Mouse (Mus musculus) neural tube, embryonic 15.5 days (tissue): Measurements from ENCODE around the gene Rtl10. TPM values are rescaled to one million over a fixed set of nuclear protein-coding genes. Genes with fewer than 3 reads are reported as not detected.
"Not testable (repeated sequence)": the region's sequence is repeated elsewhere in the genome, so short reads cannot be mapped to it uniquely, and the experiment has no call there.

Source experiments
- ATAC-seq: fragments of 200-750 bp; cut with Nextera tagmentation; 2 replicates; pipeline ENCODE4 v1.8.0; 2017; ENCODE audit warnings: mild to moderate bottlenecking, moderate TSS enrichment, moderate library complexity; ENCODE audit not compliant: low FRiP score
- H3K27ac ChIP-seq: fragments of 300-500 bp; sonication (generic); replicated peaks from 2 replicates; pipeline ENCODE4 v1.5.1; 2015; ENCODE audit warnings: mild to moderate bottlenecking, inconsistent platforms
- H3K27me3 ChIP-seq: fragments of 300-500 bp; sonication (generic); replicated peaks from 2 replicates; pipeline ENCODE4 v1.6.1; 2015; ENCODE audit warnings: inconsistent platforms
- H3K36me3 ChIP-seq: fragments of 300-500 bp; sonication (generic); 2 replicates; pipeline ENCODE4 v1.6.1; 2015; ENCODE audit warnings: inconsistent platforms
- H3K4me1 ChIP-seq: fragments of 300-500 bp; sonication (generic); 2 replicates; pipeline ENCODE4 v1.6.1; 2015; ENCODE audit warnings: inconsistent platforms
- H3K4me2 ChIP-seq: fragments of 300-500 bp; sonication (generic); 2 replicates; pipeline ENCODE4 v1.6.1; 2015; ENCODE audit warnings: inconsistent platforms, mild to moderate bottlenecking, moderate library complexity
- H3K4me3 ChIP-seq: fragments of 300-500 bp; sonication (generic); replicated peaks from 2 replicates; pipeline ENCODE4 v1.5.1; 2015; ENCODE audit warnings: mild to moderate bottlenecking, inconsistent platforms
- H3K9ac ChIP-seq: fragments of 300-500 bp; sonication (generic); replicated peaks from 2 replicates; pipeline ENCODE4 v1.6.1; 2015; ENCODE audit warnings: mild to moderate bottlenecking, inconsistent platforms
- H3K9me3 ChIP-seq: fragments of 300-500 bp; sonication (generic); replicated peaks from 2 replicates; pipeline ENCODE4 v1.6.1; 2016; ENCODE audit warnings: inconsistent platforms
- WGBS: fragments of 180-500 bp; shearing (Covaris S2); methylation state at CpG from one replicate; pipeline ENCODE4 v1.1.7; 2015; ENCODE audit warnings: mixed read lengths; 5-methylcytosine and 5-hydroxymethylcytosine counted together
- polyA plus RNA-seq: library from polyadenylated mRNA; unstranded; fragments of >200 nt; fragmentation: Nextera tagmentation; extraction: Ambion mirVana; gene quantifications from 2 replicates; pipeline ENCODE4 v1.2.1, GENCODE M21; 2015

The Rtl10 gene
- polyA plus RNA-seq, 1 experiment from 2014 or later: 3.1 TPM

GRCm38 (mm10) chr16:18507200-18507549, 8.5 kb downstream of the Rtl10 start:
- 54% methylated on average over 1 of the region's 1 CpGs for WGBS

GRCm38 (mm10) chr16:18511741-18512140, 13.0 kb downstream of the Rtl10 start:
- no peak for ATAC-seq
- H3K27me3 ChIP-seq: no peaks in the 10 kb centered on the region
- no peak overlapping the region for H3K27ac ChIP-seq
- no peak overlapping the region for H3K4me3 ChIP-seq
- no peaks in the 10 kb centered on the region for H3K4me1 ChIP-seq
- H3K36me3 ChIP-seq: no peaks in the 10 kb centered on the region
- no peak overlapping the region for H3K4me2 ChIP-seq
- H3K9me3 ChIP-seq: no peaks in the 10 kb centered on the region
- H3K9ac ChIP-seq: no peak overlapping the region
- WGBS: 82% methylated on average over 5 of the region's 5 CpGs

More at GRCm38 (mm10) chr16:18507200-18507549, 8.5 kb downstream of the Rtl10 start:
- no peaks in the 10 kb centered on the region for H3K27me3 ChIP-seq
- ATAC-seq: no peak
- no peak overlapping the region for H3K4me3 ChIP-seq
- no peak overlapping the region for H3K9ac ChIP-seq
- H3K4me1 ChIP-seq: no peaks in the 10 kb centered on the region
- no peak overlapping the region for H3K4me2 ChIP-seq
- no peak overlapping the region for H3K27ac ChIP-seq
- no peaks in the 10 kb centered on the region for H3K9me3 ChIP-seq
- H3K36me3 ChIP-seq: peaks cover 13% of the 10 kb centered on the region

- no peak for ATAC-seq
- H3K36me3 ChIP-seq: no peaks in the 10 kb centered on the region
- 71% methylated on average over 6 of the region's 6 CpGs for WGBS
- H3K4me1 ChIP-seq: no peaks in the 10 kb centered on the region
- no peak overlapping the region for H3K4me2 ChIP-seq
- H3K9ac ChIP-seq: no peak overlapping the region
- H3K27me3 ChIP-seq: no peaks in the 10 kb centered on the region
- H3K9me3 ChIP-seq: no peaks in the 10 kb centered on the region
- no peak overlapping the region for H3K4me3 ChIP-seq
- H3K27ac ChIP-seq: no peak overlapping the region
Observed at GRCm38 (mm10) chr16:18513508-18513907, 14.8 kb downstream of the Rtl10 start.

- Histone ChIP-seq H3K27ac (no peak overlapping the region), H3K4me2 (no peak overlapping the region), H3K36me3 (no peaks in the 10 kb centered on the region), H3K9me3 (no peaks in the 10 kb centered on the region), H3K27me3 (no peaks in the 10 kb centered on the region), H3K4me3 (no peak overlapping the region), H3K4me1 (no peaks in the 10 kb centered on the region), H3K9ac (no peak overlapping the region)
- ATAC-seq: no peak
Observed at GRCm38 (mm10) chr16:18518091-18518490, 19.4 kb downstream of the Rtl10 start.

GRCm38 (mm10) chr16:18523563-18524245, 25.0 kb downstream of the Rtl10 start:
- H3K36me3 ChIP-seq: no peaks in the 10 kb centered on the region
- H3K4me3 ChIP-seq: no peak overlapping the region
- ATAC-seq: no peak
- no peaks in the 10 kb centered on the region for H3K27me3 ChIP-seq
- no peak overlapping the region for H3K4me2 ChIP-seq
- H3K9ac ChIP-seq: no peak overlapping the region
- H3K27ac ChIP-seq: no peak overlapping the region
- H3K9me3 ChIP-seq: no peaks in the 10 kb centered on the region
- H3K4me1 ChIP-seq: no peaks in the 10 kb centered on the region
- WGBS: 91% methylated on average over 8 of the region's 8 CpGs

GRCm38 (mm10) chr16:18528656-18529055, 30.0 kb downstream of the Rtl10 start:
- WGBS: 84% methylated on average over 5 of the region's 5 CpGs

GRCm38 (mm10) chr16:18533061-18533460, 34.4 kb downstream of the Rtl10 start:
- not testable (repeated sequence) for H3K27me3 ChIP-seq, H3K4me2 ChIP-seq, H3K4me1 ChIP-seq, H3K27ac ChIP-seq, H3K9me3 ChIP-seq, H3K36me3 ChIP-seq, H3K9ac ChIP-seq, H3K4me3 ChIP-seq
- peak; percentile 92 for ATAC-seq
- 91% methylated on average over 7 of the region's 7 CpGs for WGBS

More at GRCm38 (mm10) chr16:18528656-18529055, 30.0 kb downstream of the Rtl10 start:
- H3K27me3 ChIP-seq: no peaks in the 10 kb centered on the region
- H3K4me3 ChIP-seq: no peak overlapping the region
- no peak overlapping the region for H3K9ac ChIP-seq
- no peak overlapping the region for H3K4me2 ChIP-seq
- no peak for ATAC-seq
- H3K9me3 ChIP-seq: no peaks in the 10 kb centered on the region
- no peak overlapping the region for H3K27ac ChIP-seq
- H3K36me3 ChIP-seq: no peaks in the 10 kb centered on the region
- H3K4me1 ChIP-seq: no peaks in the 10 kb centered on the region

- no peaks in the 10 kb centered on the region; the same call in 1 of the 2 replicates for H3K27me3 ChIP-seq
- H3K4me1 ChIP-seq: no peaks in the 10 kb centered on the region
- H3K27ac ChIP-seq: no peak overlapping the region
- no peaks in the 10 kb centered on the region for H3K9me3 ChIP-seq
- no peak overlapping the region for H3K9ac ChIP-seq
- no peaks in the 10 kb centered on the region for H3K36me3 ChIP-seq
- H3K4me2 ChIP-seq: no peak overlapping the region
- no peak overlapping the region for H3K4me3 ChIP-seq
- ATAC-seq: no peak
- 87% methylated on average over 3 of the region's 3 CpGs for WGBS
Observed at GRCm38 (mm10) chr16:18537407-18537990, 38.8 kb downstream of the Rtl10 start.

- Histone ChIP-seq H3K36me3 (no peaks in the 10 kb centered on the region), H3K9ac (no peak overlapping the region), H3K4me2 (no peak overlapping the region), H3K27ac (no peak overlapping the region), H3K9me3 (no peaks in the 10 kb centered on the region), H3K4me1 (0 out of 2 replicates have a peak, but pooled peaks cover 2% of the 10 kb centered on the region), H3K27me3 (no peaks in the 10 kb centered on the region; the same call in 1 of the 2 replicates), H3K4me3 (no peak overlapping the region)
- no peak for ATAC-seq
- WGBS: 88% methylated on average over 6 of the region's 6 CpGs
Observed at GRCm38 (mm10) chr16:18539281-18539680, 40.6 kb downstream of the Rtl10 start.

- Histone ChIP-seq H3K27me3 (no peaks in the 10 kb centered on the region; the same call in 1 of the 2 replicates), H3K4me3 (no peak overlapping the region), H3K4me1 (0 out of 2 replicates have a peak, but pooled peaks cover 2% of the 10 kb centered on the region), H3K9ac (no peak overlapping the region), H3K27ac (no peak overlapping the region), H3K4me2 (no peak overlapping the region), H3K9me3 (no peaks in the 10 kb centered on the region), H3K36me3 (no peaks in the 10 kb centered on the region)
- no peak for ATAC-seq
- 46% methylated on average over 8 of the region's 8 CpGs for WGBS
Observed at GRCm38 (mm10) chr16:18543151-18543829, 44.6 kb downstream of the Rtl10 start.

GRCm38 (mm10) chr16:18547891-18548290, 49.2 kb downstream of the Rtl10 start:
- Histone ChIP-seq H3K4me3 (no peak overlapping the region), H3K27ac (no peak overlapping the region), H3K36me3 (no peaks in the 10 kb centered on the region), H3K4me2 (no peak overlapping the region), H3K4me1 (0 out of 2 replicates have a peak, but pooled peaks cover 8% of the 10 kb centered on the region), H3K9me3 (no peaks in the 10 kb centered on the region), H3K9ac (no peak overlapping the region), H3K27me3 (no peaks in the 10 kb centered on the region)
- WGBS: 75% methylated on average over 5 of the region's 5 CpGs
- ATAC-seq: no peak
